Mouse (Mus musculus) forebrain, postnatal 0 days (tissue): ENCODE measurements around the gene Cyp2t4. TPM values are rescaled to one million over a fixed set of nuclear protein-coding genes. Genes with fewer than 3 reads are reported as not detected.
A peak's percentile ranks its signal among the peaks of the same experiment; 100 is the strongest.

ENCODE experiments used
- ATAC-seq: fragments of 200-750 bp; cut with Nextera tagmentation; 2 replicates; pipeline ENCODE4 v1.8.0; 2017; ENCODE audit warnings: mild to moderate bottlenecking, moderate library complexity
- DNase-seq: peaks from one replicate; pipeline ENCODE4 v3.0.0-alpha.2; 2015
- H3K27ac ChIP-seq: fragments of 300-500 bp; sonication (generic); 2 replicates; pipeline ENCODE4 v1.5.1; 2014; ENCODE audit warnings: low read depth, mild to moderate bottlenecking, antibody characterized with exemption, low read length, moderate library complexity, mixed read lengths
- H3K27me3 ChIP-seq: fragments of 300-500 bp; sonication (generic); 2 replicates; pipeline ENCODE4 v1.6.1; 2014; ENCODE audit warnings: mild to moderate bottlenecking, low read length, mixed read lengths; ENCODE audit not compliant: insufficient read depth
- H3K36me3 ChIP-seq: fragments of 300-500 bp; sonication (generic); 2 replicates; pipeline ENCODE4 v1.6.1; 2014; ENCODE audit warnings: mild to moderate bottlenecking, moderate library complexity; ENCODE audit not compliant: insufficient read depth
- H3K4me1 ChIP-seq: fragments of 300-500 bp; sonication (generic); 2 replicates; pipeline ENCODE4 v1.6.1; 2014; ENCODE audit warnings: antibody characterized with exemption; ENCODE audit not compliant: insufficient read depth
- H3K4me2 ChIP-seq: fragments of 300-500 bp; sonication (generic); 2 replicates; pipeline ENCODE4 v1.6.1; 2014; ENCODE audit warnings: low read depth, mild to moderate bottlenecking, moderate library complexity
- H3K4me3 ChIP-seq: fragments of 300-500 bp; sonication (generic); 2 replicates; pipeline ENCODE4 v1.5.1; 2014; ENCODE audit warnings: low read depth, low read length, mixed read lengths
- H3K9ac ChIP-seq: fragments of 300-500 bp; sonication (generic); 2 replicates; pipeline ENCODE4 v1.6.1; 2014; ENCODE audit warnings: mild to moderate bottlenecking
- H3K9me3 ChIP-seq: fragments of 300-500 bp; sonication (generic); 2 replicates; pipeline ENCODE4 v1.6.1; 2016; ENCODE audit warnings: low read length
- CTCF ChIP-seq: sonication (generic); IDR thresholded peaks from 2 replicates; pipeline ENCODE4 v1.5.1; 2016; ENCODE audit warnings: antibody characterized with exemption, control low read depth, low read depth
- WGBS: fragments of 180-500 bp; shearing (Covaris S2); extraction: QIAGEN DNeasy Blood & Tissue Kit; methylation state at CpG from one replicate; pipeline ENCODE4 v1.1.7; 2014; 5-methylcytosine and 5-hydroxymethylcytosine counted together
- polyA plus RNA-seq: library from polyadenylated mRNA; unstranded; fragments of >200 nt; fragmentation: Nextera tagmentation; extraction: Ambion mirVana; gene quantifications from 2 replicates; pipeline ENCODE4 v1.2.1, GENCODE M21; 2015
- total RNA-seq: library from RNA; depleted of rRNA; stranded (reverse); fragments of >200 nt; gene quantifications from 2 replicates; pipeline ENCODE4 v1.2.3, GENCODE M21; 2014

The Cyp2t4 gene
- total and polyA plus RNA-seq, 2 experiments from 2014 or later, result 0.34 TPM; not detected in 1

GRCm38 (mm10) chr7:27165007-27165655 lies 11.6 kb downstream of the Cyp2t4 start:
- H3K27ac ChIP-seq, result no peak overlapping the region
- peak overlapping the region; percentile 92 for H3K9ac ChIP-seq
- peaks cover 17% of the 10 kb centered on the region for H3K36me3 ChIP-seq
- ATAC-seq (no peak), DNase-seq (no peak)
- H3K27me3 ChIP-seq, result no peaks in the 10 kb centered on the region
- H3K4me2 ChIP-seq, result peak overlapping the region; percentile 75
- H3K4me3 ChIP-seq, result peak overlapping the region; percentile 90
- H3K4me1 ChIP-seq, result peaks cover 24% of the 10 kb centered on the region
- 71% methylated on average over 23 of the region's 23 CpGs for WGBS
- no peaks in the 10 kb centered on the region for H3K9me3 ChIP-seq
- 0 out of 2 replicates have a peak, but pooled peaks have one; percentile 4 for TF ChIP-seq CTCF

- H3K36me3 ChIP-seq, result peaks cover 17% of the 10 kb centered on the region
- WGBS, result 2% methylated on average over 8 of the region's 8 CpGs
- ATAC-seq (peak; percentile 5; the same call in 1 of the 2 replicates), DNase-seq (no peak)
- H3K27ac ChIP-seq, result peak overlapping the region; percentile 97
- no peaks in the 10 kb centered on the region for H3K27me3 ChIP-seq
- H3K9me3 ChIP-seq, result no peaks in the 10 kb centered on the region
- peak overlapping the region; percentile 92 for H3K9ac ChIP-seq
- H3K4me3 ChIP-seq, result peak overlapping the region; percentile 90
- H3K4me1 ChIP-seq, result peaks cover 24% of the 10 kb centered on the region
- TF ChIP-seq CTCF, result no peak
- peak overlapping the region; percentile 75 for H3K4me2 ChIP-seq
Observed at GRCm38 (mm10) chr7:27165696-27166095, 12.2 kb downstream of the Cyp2t4 start.

GRCm38 (mm10) chr7:27166229-27166613 lies 12.7 kb downstream of the Cyp2t4 start:
- peak; percentile 69 for ATAC-seq
- H3K9me3 ChIP-seq, result no peaks in the 10 kb centered on the region
- peak; percentile 87 for DNase-seq
- H3K4me1 ChIP-seq, result peaks cover 24% of the 10 kb centered on the region
- peak overlapping the region; percentile 75 for H3K4me2 ChIP-seq
- peaks cover 18% of the 10 kb centered on the region for H3K36me3 ChIP-seq
- under 1% methylated on average over 27 of the region's 43 CpGs for WGBS
- no peak for TF ChIP-seq CTCF
- H3K9ac ChIP-seq, result peak overlapping the region; percentile 92
- H3K4me3 ChIP-seq, result peak overlapping the region; percentile 90
- H3K27me3 ChIP-seq, result no peaks in the 10 kb centered on the region
- peak overlapping the region; percentile 97 for H3K27ac ChIP-seq

GRCm38 (mm10) chr7:27166614-27167474 lies 13.3 kb downstream of the Cyp2t4 start, which contains the start of gene Egln2:
Egln2 (minus strand) TSS chr7:27166802.
- peaks cover 20% of the 10 kb centered on the region for H3K36me3 ChIP-seq
- 2% methylated on average over 57 of the region's 61 CpGs for WGBS
- DNase-seq (peak; percentile 95), ATAC-seq (peak; percentile 86)
- H3K27me3 ChIP-seq, result no peaks in the 10 kb centered on the region
- peak within 1 kb of the TSS; percentile 92 for H3K9ac ChIP-seq
- TF ChIP-seq CTCF, result no peak
- H3K4me1 ChIP-seq, result peaks cover 20% of the 10 kb centered on the region
- H3K9me3 ChIP-seq, result no peaks in the 10 kb centered on the region
- H3K4me3 ChIP-seq, result peak within 1 kb of the TSS; percentile 90
- peak within 1 kb of the TSS; percentile 75 for H3K4me2 ChIP-seq
- peak within 1 kb of the TSS; percentile 97 for H3K27ac ChIP-seq

GRCm38 (mm10) chr7:27167475-27168094 lies 14.1 kb downstream of the Cyp2t4 start:
- no peaks in the 10 kb centered on the region for H3K27me3 ChIP-seq
- peaks cover 20% of the 10 kb centered on the region for H3K4me1 ChIP-seq
- WGBS, result 69% methylated on average over 11 of the region's 11 CpGs
- no peak for TF ChIP-seq CTCF
- H3K36me3 ChIP-seq, result peaks cover 26% of the 10 kb centered on the region
- H3K4me2 ChIP-seq, result peak overlapping the region; percentile 75
- DNase-seq (no peak), ATAC-seq (no peak)
- H3K9me3 ChIP-seq, result no peaks in the 10 kb centered on the region
- H3K27ac ChIP-seq, result peak overlapping the region; percentile 97
- H3K9ac ChIP-seq, result peak overlapping the region; percentile 92
- peak overlapping the region; percentile 90 for H3K4me3 ChIP-seq

- H3K27ac ChIP-seq, result no peak overlapping the region
- no peak for TF ChIP-seq CTCF
- no peaks in the 10 kb centered on the region for H3K9me3 ChIP-seq
- DNase-seq (no peak), ATAC-seq (no peak)
- H3K4me3 ChIP-seq, result no peak overlapping the region
- H3K9ac ChIP-seq, result no peak overlapping the region
- peaks cover 16% of the 10 kb centered on the region for H3K4me1 ChIP-seq
- WGBS, result 95% methylated on average over 5 of the region's 5 CpGs
- H3K4me2 ChIP-seq, result no peak overlapping the region
- peaks cover 34% of the 10 kb centered on the region for H3K36me3 ChIP-seq
- no peaks in the 10 kb centered on the region for H3K27me3 ChIP-seq
Observed at GRCm38 (mm10) chr7:27168371-27168770, 14.9 kb downstream of the Cyp2t4 start.
